Mouse (Mus musculus) bone marrow, adult 2 months (tissue): Measurements from ENCODE around the gene 2300002M23Rik.

Source experiments
- CTCF ChIP-seq: fragments of 200-500 bp; IDR thresholded peaks from 2 replicates; pipeline ENCODE4 v1.5.1; 2011; ENCODE audit warnings: low read length, control low read depth; ENCODE audit not compliant: control insufficient read depth, insufficient read depth
- POLR2A ChIP-seq: fragments of 200-500 bp; IDR thresholded peaks from 2 replicates; pipeline ENCODE4 v1.6.1; 2011; ENCODE audit warnings: low read depth, mild to moderate bottlenecking, control low read depth, low read length, borderline replicate concordance; ENCODE audit not compliant: control insufficient read depth

DNA sequence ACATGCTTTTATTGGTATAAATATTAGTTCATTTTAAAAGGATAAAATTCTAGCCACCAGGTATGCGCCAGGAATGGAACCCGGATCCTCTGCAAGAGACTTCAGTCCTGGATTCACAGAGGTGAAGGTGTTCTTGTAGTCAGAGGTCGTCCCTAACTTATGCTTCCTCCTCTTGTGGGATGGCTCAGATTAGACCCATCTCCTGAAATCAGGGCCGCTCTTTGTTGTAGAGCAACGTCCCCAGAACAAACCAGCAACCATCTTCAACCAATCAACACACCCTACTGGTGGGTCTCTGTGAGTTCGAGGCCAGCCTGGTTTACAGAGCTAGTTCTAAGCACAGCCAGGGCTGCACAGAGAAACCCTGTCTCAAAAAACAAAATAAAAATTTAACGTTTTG, 27.2 kb downstream of the 2300002M23Rik start:
- TF ChIP-seq CTCF (no peak), POLR2A (no peak)
